Mouse (Mus musculus): ENCODE results near the gene Adprhl1.

DNA sequence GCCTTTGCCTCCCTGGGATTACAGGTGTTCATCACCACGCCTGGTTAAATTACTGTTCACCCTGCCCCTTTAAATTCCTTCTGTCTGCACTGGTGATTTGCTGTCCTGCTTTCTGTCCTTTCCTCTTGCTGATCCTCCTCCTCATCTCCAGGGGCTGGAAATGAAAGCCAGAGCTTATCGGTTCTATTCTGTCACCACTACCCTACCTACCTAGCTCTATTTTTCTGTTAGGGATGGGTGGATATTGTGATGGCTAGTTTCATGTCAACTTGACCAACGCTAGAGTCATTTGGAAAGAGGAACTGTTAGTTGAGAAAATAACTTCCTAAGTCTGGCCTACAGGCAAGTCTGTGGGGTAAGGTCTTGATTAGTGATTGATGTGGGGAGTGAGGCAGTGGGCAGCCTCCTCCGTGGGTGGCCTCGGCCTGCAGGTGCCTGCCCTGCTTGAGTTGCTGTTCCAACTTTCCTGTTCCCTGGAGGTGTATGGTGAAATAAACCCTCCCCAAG, 23.0 kb upstream of the Adprhl1 start:
- TF ChIP-seq TAL1 (IDR thresholded peaks at IDR 0.05; ENCODE audit: low read length) (no peak), GATA1 (IDR thresholded peaks at IDR 0.05; ENCODE audit: low read length) (no peak)

All from erythroblast, embryonic 14.5 days (primary cell).